Mouse (Mus musculus) c-Kit-positive CD71-negative TER-119-negative erythroid progenitor cells, embryonic 14.5 days (primary cell): ENCODE results near the gene Hbb-bh1.
A peak's percentile ranks its signal among the peaks of the same experiment; 100 is the strongest.
"Not testable (repeated sequence)": the region's sequence is repeated elsewhere in the genome, so short reads cannot be mapped to it uniquely, and the experiment has no call there.

Experiments used
- DNase-seq: peaks from one replicate; pipeline ENCODE4 v3.0.0-alpha.2; 2013; ENCODE audit warnings: low read depth

Hbb-bh1 gene

GRCm38 (mm10) chr7:103843034-103843433, at the start of gene Hbb-bh1:
TSS of gene Hbb-bh1 (minus strand) at chr7:103843164.
- DNase-seq = no peak

- no peak for DNase-seq
These were observed 43.2 kb upstream of the Hbb-bh1 start, which contains the start of gene Olfr66 for GRCm38 (mm10) chr7:103886152-103886551. TSS of gene Olfr66 (minus strand) at chr7:103886252.

GRCm38 (mm10) chr7:103877093-103877492, 34.1 kb upstream of the Hbb-bh1 start:
- no peak for DNase-seq

GRCm38 (mm10) chr7:103874451-103874850, 31.5 kb upstream of the Hbb-bh1 start:
- DNase-seq = no peak

GRCm38 (mm10) chr7:103873064-103873463, 30.1 kb upstream of the Hbb-bh1 start:
- no peak for DNase-seq

GRCm38 (mm10) chr7:103870667-103871066, 27.7 kb upstream of the Hbb-bh1 start:
- DNase-seq = peak; percentile 45

- DNase-seq = no peak
These were observed 22.8 kb upstream of the Hbb-bh1 start for GRCm38 (mm10) chr7:103865716-103866115.

- DNase-seq = no peak
These were observed 18.6 kb upstream of the Hbb-bh1 start for GRCm38 (mm10) chr7:103861531-103861930.

GRCm38 (mm10) chr7:103860855-103861254, 17.9 kb upstream of the Hbb-bh1 start:
- peak; percentile 88 for DNase-seq

- no peak for DNase-seq
These were observed 16.1 kb upstream of the Hbb-bh1 start for GRCm38 (mm10) chr7:103859076-103859475.

- DNase-seq = no peak
These were observed 11.7 kb upstream of the Hbb-bh1 start for GRCm38 (mm10) chr7:103854669-103855068.

- no peak for DNase-seq
These were observed 10.1 kb upstream of the Hbb-bh1 start, which contains the start of gene Hbb-y for GRCm38 (mm10) chr7:103853090-103853489. TSS of gene Hbb-y (minus strand) at chr7:103853216.

- no peak for DNase-seq
These were observed 1.8 kb upstream of the Hbb-bh1 start for GRCm38 (mm10) chr7:103844525-103845325.

GRCm38 (mm10) chr7:103840268-103840667, 2.7 kb downstream of the Hbb-bh1 start, which contains the start of gene Hbb-bh2:
TSS of gene Hbb-bh2 (minus strand) at chr7:103840520.
- no peak for DNase-seq

GRCm38 (mm10) chr7:103827808-103828207, 15.2 kb downstream of the Hbb-bh1 start, which contains the start of gene Hbb-bs:
TSS of gene Hbb-bs (minus strand) at chr7:103828096.
- DNase-seq = no peak

- DNase-seq = not testable (repeated sequence)
These were observed 15.8 kb downstream of the Hbb-bh1 start for GRCm38 (mm10) chr7:103827139-103827538.

GRCm38 (mm10) chr7:103826255-103826887, 16.6 kb downstream of the Hbb-bh1 start:
- no peak for DNase-seq

- no peak for DNase-seq
These were observed 17.3 kb downstream of the Hbb-bh1 start for GRCm38 (mm10) chr7:103825536-103826254.

- no peak for DNase-seq
These were observed 18.4 kb downstream of the Hbb-bh1 start for GRCm38 (mm10) chr7:103824597-103824996.

GRCm38 (mm10) chr7:103815085-103815484, 27.9 kb downstream of the Hbb-bh1 start:
- not testable (repeated sequence) for DNase-seq

- no peak for DNase-seq
These were observed 29.2 kb downstream of the Hbb-bh1 start, which contains the start of gene Hbb-bt for GRCm38 (mm10) chr7:103813766-103814165. TSS of gene Hbb-bt (minus strand) at chr7:103813996.

- DNase-seq = not testable (repeated sequence)
These were observed 29.8 kb downstream of the Hbb-bh1 start for GRCm38 (mm10) chr7:103813152-103813551.
